Mouse (Mus musculus): Measurements from ENCODE around the gene Tbca.

Tbca gene

DNA sequence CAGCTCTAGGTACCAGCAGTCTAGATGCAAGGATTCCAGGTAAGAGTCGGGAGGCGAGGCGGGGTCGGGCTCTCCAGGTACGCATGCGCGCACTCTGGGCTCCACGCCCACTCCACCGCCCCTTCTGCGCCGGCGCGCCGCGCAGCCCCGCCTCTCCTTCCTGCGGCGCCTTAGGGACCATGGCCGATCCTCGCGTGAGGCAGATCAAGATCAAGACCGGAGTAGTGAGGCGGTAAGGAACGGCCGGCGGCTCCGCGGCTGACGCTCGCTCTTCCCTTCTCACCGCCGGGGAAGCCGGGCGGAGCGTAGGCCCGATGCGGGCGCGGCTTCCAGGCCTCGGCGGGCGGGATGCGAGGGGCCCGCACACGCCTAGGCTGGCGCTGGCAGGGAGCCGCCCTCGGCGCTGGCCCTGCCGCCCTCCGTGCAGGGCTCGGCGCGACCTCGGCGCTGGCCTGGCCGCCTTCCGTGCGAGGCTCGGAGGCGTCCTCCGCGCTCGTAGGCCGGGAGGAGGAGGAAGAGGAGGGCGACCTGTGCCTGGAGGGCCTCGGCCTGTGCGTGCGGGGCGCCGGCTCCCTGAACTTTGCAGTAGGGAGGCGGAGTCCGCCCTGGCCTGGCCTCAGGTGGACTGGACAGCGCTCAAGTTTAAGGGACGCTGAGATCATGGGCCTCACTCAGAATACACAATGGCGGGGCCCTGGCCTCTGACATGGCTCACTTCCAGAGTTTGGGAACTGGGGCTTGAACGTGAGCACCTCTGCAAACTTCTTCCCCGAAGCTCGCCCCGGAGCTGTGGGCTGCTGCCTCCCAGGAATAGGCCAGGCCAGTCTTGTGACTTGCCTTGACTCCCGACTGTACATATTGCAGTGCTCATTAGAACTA is at the start of gene Tbca:
Gene Tbca, plus strand, starts transcription at position 140 of the 879 bp plus-strand sequence.
- peak; percentile 95 for DNase-seq (ENCODE audit: low read depth, low spot score)

DNA sequence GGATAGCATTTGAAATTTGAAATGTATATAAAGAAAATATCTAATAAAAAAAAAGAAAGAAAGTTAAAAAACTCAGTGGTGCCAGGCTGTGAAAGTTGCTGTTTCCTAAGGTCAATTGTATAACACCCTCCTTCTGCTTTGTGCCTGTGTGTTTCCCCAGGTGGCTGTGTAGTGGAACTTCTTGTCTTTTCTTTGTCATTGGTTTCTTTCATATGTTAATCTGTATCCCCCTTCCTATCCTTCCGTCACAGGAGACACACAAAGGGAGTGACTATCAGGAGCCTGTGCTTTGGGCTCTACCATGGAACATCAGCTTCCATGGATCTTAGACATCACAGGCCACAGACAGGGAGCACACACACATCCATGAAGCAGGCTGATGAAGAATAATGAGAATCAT is 43.5 kb upstream of the Tbca start:
- DNase-seq (ENCODE audit: low read depth, low spot score) = no peak

DNA sequence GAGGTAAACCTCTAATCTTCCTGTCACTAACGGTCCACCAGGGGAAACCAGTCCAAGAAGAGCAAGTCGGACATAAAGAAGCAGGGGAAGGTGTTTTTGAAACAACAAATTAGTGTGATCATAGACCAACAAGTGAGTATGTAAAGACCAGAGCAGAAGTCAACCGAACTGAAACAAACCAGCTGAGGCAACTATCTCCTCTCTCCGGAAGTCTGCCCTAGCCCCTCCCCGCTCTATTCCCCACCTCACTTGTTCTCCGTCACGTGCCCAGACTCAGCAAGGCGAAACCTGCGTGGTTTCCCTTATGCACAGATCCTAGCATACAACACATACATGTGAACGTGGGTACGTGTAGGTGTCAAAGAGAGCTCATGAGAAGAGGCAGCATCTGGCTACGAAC is 22.9 kb upstream of the Tbca start:
- DNase-seq (ENCODE audit: low read depth, low spot score) = peak; percentile 25

DNA sequence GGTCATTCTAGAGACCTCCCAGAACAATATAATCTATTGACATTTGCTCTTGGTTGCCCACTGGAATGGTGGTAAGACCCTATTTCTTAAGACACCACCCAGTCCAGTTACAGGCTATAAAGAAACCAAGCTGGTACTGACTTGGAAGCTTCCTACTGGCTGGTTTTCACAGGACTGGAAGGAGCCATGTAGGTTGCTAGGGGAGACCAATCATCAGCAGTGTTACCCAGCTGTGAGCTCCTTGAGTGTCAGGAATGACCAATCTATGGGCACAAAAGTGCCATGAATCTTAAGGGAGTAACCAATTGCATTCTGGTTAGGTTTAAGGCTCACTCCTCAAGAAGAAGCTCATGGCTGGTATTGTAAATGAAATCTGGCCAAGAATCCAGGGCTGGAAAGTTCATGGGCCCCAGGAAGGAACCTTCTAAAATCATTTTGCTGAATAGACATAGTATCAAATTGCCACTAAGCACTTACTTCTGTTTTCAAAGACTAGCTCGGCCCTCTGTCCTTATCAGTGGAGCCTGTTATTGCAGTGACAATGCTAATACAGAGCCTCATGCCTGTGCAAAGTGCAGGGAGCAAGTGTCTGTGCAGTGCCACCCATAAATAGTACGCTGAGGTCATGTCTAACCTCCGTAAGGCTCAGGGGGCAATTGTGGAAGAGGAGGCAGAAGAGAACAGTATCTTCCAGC is 20.1 kb upstream of the Tbca start:
- DNase-seq (ENCODE audit: low read depth, low spot score) = no peak

DNA sequence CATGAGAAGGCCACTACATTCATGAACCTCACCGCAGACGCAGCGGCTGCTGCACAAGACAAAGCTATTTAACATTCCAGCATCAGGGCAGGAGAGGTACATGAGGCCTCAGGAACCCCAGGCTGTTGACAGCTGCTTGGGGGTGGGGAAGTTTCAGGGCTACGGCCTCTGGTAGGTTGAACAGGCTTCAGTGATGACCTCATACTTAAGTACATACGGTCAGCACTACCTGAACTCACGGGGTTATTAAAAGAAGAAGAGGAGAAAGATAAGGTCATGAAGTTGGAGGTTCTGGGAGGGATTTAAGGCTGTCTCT is 19.6 kb upstream of the Tbca start:
- DNase-seq (ENCODE audit: low read depth, low spot score) = no peak

DNA sequence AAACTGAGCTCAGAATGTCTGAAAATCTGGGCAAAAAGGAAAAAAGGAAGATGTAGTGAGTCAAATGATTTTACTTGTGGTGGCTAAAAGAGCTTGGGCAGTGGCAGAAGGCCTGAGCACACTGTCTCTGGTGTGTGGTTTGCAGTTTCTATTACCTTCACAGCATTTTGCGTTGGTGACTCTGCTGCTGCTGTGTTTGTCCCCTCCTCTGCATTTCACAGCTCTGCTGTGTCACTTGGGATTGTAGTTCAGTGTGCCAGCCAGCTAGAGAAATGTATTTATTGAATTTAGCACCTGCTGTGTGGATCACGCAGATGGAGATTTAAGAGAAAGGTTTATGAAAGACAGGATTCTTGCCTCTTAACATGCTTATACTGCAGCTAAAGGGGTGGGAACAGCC is 1.8 kb upstream of the Tbca start:
- DNase-seq (ENCODE audit: low read depth, low spot score) = no peak

DNA sequence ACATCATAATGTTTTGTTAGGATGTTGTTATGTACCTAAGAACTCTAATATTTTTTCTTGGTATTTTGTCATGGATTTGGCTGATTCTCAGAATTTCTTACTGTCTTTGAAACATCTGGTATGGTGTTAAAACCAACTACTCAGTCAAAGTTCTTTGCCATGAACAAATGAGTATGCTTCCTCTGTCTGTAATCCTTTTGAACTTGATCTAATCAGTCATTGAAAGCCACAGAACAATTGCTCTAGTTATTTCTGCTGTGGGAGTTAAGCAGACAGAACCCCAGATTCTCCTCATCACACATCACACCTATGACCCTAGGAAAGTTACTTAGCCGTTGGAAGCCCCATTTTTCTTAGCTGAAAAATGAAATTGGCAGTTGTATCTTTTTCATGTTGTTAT is 6.0 kb downstream of the Tbca start:
- peak; percentile 32 for DNase-seq (ENCODE audit: low read depth, low spot score)

DNA sequence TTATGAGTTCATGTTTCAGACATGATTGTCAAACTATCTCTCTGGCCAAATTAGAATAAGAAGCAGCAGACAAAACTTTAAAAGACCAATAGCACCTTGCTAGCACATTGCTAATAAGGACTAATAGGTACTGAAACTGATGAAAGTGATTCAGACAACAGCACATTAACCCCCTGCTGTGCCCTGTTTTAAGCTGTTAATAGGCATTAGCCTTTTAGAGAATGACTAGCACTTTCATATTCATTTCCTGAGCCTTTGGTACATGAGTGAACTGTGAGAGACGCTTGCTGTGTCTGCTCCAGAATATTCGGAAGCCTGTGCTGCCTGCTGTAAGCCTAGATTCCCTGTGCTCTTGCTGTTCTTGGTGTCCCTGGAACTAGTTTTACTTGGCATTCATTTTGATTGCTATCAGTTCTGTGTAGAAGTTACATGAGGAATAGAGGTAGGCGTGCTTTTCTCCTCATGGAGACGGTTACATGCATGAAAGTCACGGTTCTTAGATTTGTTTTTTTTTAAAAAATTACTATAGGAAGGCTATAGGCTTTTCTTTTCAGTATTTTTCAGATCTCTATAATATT is 14.9 kb downstream of the Tbca start:
- no peak for DNase-seq (ENCODE audit: low read depth, low spot score)

DNA sequence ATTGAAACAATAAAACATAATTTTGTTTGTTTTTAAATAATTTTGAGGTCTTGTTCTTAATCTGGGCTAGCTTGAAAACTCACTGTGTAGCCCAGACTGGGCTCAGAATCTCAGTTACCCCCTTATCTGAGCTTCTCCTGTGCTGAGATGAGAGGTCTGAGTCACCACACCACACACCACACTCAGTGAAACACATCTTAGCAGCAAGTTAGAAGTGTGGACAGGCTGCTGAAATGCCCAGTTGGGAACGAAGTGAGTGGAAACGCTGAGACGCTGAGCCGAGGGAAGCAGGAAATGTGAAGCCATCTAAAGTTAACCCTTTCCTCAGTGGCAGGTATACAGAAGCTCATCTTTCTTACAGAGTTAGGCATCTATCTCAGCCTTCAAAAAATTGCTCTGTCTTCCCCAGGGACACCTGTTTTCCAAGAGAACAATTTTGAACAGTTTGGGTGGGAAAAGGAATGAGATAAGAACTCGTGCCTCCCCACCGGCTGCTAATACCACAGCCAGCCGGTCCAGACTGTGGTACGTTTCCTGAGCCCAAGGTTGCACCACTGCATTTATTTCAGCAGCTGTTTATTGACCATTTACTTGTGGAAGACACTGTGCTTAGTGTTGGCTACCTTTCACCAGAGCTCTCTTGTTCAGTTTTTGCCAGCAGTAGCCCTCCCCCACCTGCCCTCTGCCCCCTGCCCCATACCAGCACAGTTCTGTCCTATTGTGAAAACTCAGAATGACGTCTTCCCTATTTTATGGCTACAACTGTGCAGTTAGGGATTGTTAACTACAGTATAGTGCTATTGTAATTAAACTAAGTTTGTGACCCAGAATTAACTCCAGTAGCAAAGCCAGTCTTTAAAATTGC is 17.8 kb downstream of the Tbca start:
- DNase-seq (ENCODE audit: low read depth, low spot score) = no peak

DNA sequence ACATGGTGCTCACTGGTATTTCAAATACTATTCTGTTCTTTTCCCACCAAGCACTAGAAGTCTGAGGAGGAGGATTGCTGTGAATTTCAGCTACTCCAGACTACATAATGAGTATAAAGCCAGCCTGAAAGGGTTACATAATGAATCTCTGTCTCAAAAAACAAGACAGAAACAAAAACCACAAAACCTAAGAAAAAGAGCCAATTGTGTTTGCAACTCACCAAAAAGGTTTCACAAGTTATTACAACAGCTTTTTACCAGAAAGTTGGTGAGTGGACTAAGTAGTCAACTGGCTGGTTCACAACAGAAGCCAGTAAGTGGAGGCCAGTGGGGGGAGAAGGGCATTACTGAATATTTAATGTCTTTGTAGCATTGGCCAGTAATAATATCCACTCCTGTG is 19.9 kb downstream of the Tbca start:
- no peak for DNase-seq (ENCODE audit: low read depth, low spot score)

DNA sequence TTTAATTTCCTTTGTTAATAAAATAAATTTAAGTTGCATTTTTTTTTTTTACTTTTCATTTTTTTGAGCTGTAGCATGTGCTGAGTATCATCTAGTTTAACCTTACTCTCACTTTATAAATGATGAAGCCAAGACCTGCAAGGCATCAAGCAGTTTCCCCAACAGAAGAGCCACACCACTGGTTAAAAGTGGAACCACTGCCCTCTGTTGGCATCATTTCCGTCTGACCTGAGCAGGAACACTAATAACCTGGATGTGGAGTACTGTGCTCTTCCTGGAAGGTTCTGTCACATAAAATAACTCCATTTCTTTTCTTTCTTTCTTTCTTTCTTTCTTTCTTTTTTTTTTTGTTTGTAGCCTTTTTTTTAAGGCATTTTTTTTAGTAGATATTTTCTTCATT is 21.0 kb downstream of the Tbca start:
- DNase-seq (ENCODE audit: low read depth, low spot score) = no peak

DNA sequence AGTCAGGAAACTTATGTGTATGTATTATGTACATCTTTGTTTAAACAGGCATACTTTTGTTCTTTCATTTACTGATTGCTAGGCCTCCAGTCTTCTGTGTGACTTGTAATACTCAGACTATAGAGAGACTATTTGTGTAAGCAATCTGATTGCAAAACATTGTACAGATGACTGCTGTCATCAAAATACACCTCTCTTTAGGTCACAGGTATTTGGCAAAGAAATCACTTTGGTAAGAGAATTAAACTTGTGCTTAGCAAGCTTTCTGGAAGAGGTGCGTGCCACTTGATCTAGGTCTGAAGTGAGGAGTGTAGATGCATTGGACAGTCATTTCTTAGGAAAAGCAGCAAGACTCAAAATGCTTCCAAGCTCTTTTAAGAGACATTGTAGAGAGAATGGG is 22.7 kb downstream of the Tbca start:
- DNase-seq (ENCODE audit: low read depth, low spot score) = no peak

DNA sequence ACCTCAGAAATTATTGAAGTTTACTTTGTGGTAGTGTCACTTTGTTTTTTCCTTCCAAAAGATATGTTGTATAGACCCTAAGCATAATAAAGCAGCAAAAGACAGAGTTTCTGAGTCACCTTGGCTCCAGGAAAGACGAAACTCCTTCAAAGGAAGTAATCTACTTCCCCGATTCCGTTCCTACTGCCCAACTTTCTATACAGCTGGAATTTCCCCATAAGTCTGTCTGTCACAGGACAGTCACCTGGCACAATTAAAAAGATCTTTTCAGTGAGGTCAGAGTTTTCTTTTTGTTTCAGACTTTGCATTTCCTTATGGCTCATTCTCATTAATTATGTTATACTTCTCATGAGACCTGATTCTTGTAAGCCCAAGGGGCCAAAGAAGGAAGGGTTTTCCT is 25.1 kb downstream of the Tbca start:
- DNase-seq (ENCODE audit: low read depth, low spot score) = no peak

DNA sequence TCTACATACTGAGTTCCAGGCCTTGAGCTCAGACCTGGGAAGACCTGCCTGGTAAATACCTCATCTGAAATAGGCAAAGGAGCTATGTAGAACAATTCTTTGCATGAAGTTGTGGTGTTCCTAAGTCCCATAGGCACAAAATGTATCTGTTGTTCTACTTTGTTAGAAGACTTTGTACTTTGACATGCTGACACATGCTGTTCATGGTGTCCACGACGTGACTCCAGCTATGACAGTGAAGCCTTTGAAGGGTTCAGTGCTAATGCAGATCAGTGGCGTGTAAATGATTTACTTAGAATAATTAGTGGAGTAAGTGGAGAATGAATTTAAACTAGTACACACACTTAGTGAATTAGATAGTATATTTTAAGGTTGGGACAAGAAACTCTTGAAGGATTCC is 31.8 kb downstream of the Tbca start:
- DNase-seq (ENCODE audit: low read depth, low spot score) = no peak

DNA sequence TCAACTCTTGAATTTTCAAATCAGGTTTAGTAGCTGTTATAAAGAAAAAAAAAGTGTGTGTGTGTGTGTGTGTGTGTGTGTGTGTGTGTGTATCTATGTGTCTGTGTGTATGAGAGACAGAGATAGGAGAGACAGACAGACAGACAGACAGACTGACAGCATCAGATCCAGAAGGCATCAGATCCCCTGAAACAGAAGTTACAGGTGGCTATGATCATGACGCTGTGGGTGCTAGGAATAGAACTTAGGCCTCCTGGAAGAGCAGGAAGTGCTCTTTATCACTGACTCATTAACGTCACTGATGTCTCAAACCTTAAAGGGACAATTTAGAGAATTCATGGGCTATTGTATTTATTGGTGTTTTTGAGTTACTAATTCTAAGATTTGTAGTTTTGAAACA is 32.2 kb downstream of the Tbca start:
- no peak for DNase-seq (ENCODE audit: low read depth, low spot score)

DNA sequence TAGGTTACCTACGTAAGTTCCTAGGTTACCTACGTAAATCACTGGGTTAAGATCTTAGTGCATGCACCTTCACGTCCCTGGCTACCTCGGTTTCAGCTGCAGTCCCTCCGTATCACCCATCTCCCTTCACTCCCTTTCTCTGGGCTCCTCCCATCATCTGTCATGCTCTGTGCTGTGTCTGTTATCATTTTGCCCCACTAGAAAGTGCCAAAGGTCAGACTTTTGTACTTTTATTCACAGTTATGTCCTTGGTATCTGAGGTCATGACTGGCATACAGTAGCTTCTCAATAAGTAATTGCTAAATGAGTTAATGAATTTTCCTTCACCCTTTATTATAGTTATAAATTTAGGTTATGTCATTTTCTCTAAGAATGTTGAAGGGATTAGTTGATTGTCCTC is 37.7 kb downstream of the Tbca start:
- DNase-seq (ENCODE audit: low read depth, low spot score) = peak; percentile 50

DNA sequence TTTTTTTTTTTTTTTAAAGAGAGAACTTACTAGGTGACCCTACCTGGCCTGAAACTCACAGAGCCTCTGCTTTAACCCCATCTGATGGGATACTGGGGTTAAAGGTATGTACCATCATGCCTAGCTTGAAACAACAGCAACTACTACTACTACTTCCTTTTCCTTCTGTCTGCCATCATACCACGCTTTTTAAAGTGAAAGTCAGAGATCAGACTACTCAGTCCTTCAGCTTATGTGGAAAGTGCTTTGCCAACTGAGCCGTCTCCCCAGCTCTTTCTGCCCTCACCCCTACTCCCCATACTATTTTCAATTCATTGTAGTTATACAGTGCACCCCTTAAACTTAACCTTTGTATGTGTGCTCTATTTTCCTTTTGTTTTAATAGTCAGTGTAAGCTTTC is 38.3 kb downstream of the Tbca start:
- DNase-seq (ENCODE audit: low read depth, low spot score) = peak; percentile 27

DNA sequence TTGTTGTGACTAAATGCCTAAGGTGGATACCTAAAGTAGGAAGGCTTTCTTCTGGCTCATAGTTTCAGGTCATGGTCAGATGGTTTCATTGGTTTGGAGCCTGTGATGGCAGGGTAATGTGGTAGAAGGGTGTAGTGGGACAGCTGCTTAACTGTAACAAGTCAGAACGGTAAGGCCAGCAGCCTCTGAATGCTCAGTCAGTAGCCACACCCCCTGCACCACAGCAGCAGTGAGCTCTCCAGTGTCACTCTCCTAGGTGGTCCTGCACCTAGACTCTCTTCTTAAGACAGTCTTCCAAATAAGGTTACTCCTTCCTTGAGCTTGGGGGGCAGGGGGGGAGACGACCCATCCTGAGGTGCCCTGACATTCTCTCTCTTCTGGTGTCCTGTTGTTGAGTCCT is 39.1 kb downstream of the Tbca start:
- no peak for DNase-seq (ENCODE audit: low read depth, low spot score)

DNA sequence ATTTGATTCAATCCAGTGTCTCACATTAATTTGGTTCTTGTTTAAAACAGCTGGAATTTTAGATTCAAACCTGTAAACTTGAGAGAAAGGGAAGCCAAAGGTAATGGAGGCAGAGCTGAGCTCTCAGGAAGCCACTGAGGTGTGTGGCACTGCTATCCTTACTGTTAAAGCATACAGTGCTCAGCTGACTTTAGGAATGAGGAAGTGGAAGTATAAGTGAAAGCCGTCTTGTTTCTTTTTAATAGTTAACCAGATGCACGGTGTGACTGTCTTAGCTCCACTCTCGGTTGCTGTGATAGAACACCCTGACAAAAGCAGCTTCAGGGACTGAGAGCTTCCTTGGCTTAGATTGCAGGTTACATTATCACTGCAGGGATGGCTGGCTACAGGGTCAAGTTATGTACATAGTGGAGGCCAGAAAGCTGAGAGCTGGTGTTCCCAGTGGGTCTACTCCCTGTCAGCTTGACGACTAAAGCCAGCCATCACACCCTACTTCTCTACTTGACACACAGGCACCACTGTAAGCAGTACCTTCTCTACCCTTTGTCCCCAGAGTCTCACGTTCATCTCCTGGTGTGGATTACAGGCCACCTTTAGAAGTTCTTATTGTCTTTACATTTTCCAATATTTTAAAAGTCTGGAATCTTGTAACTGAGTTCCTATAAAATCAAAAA is 49.5 kb downstream of the Tbca start:
- no peak for DNase-seq (ENCODE audit: low read depth, low spot score)

DNA sequence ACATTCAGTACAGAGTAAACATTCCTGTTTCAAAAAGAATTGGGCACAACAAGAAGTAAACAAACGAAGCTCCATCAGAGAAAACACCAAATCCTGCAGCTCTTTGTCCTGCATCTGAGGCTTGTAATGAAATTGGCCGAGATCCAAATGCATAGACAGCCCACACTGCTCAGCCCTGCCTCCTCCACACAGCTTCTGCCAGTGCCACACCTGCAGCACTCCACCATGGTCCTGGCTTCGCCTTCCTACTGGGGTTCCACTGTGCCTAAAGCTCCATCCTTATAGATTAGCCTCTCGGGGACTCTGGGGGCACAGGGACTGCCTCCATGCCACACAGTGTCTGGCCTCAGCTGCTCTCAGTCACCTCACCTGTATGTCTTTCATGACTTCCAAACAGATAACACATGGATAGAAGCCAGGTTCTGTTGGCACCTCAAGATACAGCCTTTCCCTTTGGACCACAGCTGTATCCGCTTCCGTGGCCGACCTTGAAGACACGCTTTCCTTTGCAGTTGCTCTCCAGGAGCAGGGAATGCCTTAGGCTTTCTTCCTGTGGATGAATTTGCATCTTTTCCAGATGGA is 50.1 kb downstream of the Tbca start:
- DNase-seq (ENCODE audit: low read depth, low spot score) = no peak

DNA sequence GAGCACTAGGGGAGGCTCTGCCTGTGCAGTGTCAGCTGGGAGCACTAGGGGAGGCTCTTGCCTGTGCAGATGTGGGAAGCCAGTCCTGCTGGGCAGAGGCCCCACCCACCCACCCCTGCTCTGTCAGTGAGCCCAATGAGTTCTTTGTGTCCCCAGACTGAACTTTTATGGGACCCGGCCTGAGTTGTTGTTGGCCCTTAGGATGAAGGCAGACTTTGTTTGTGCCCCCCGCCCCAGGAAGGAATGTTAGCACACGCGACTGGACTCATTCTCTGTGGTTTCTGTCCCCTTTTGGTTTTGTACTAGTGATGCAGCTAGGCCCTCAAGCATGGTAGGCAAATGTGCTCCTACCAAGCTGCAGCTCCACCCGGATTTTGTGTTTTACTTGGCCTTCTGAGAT is 54.5 kb downstream of the Tbca start:
- no peak for DNase-seq (ENCODE audit: low read depth, low spot score)

All from CD4-positive, CD25-positive, alpha-beta regulatory T cell, adult 2 months (primary cell).